ENCODE assay signal across 9 mouse cellular contexts in genomic region chr1:171248386-171249226, GRCm38 (mm10). TPM values are rescaled to one million over a fixed set of nuclear protein-coding genes. Genes with fewer than 3 reads are reported as not detected.
A peak's percentile ranks its signal among the peaks of the same experiment; 100 is the strongest.
DNase-seq lines count a peak whose midpoint lies in the region; ATAC-seq lines count a peak whose summit lies in the region.
"Had no signal": no experiment of that assay in that cellular context is flagged by ENCODE, and none has a peak within 500 bp of the region (broad histone marks: within the 10 kb centered on the region; RNA-seq: fewer than 3 reads in every experiment).

No protein-coding gene starts in this region.

- WGBS in lung, embryonic 15.5 days, result 57% methylated on average over 3 of the region's 3 CpGs
- 33% methylated on average over 3 of the region's 3 CpGs for WGBS in hindbrain, embryonic 13.5 days
- WGBS in neural tube, embryonic 14.5 days, result 44% methylated on average over 3 of the region's 3 CpGs

- no peak; the same call in 1 of the 2 replicates for ATAC-seq in lung, embryonic 15.5 days (ENCODE audit: borderline replicate concordance, extremely low read depth, low FRiP score, low TSS enrichment)
- ATAC-seq in hindbrain, embryonic 13.5 days (ENCODE audit: low FRiP score), result no peak
- no peak for ATAC-seq in neural tube, embryonic 14.5 days (ENCODE audit: low read depth)

- H3K4me1 ChIP-seq in lung, embryonic 15.5 days, result peaks cover 66% of the 10 kb centered on the region
- H3K4me1 ChIP-seq in hindbrain, embryonic 13.5 days (replicated peaks), result peaks cover 63% of the 10 kb centered on the region
- peaks cover 26% of the 10 kb centered on the region for H3K4me1 ChIP-seq in neural tube, embryonic 14.5 days (ENCODE audit: control insufficient read depth, insufficient read depth, low read length)

- no peaks in the 10 kb centered on the region for H3K9me3 ChIP-seq in lung, embryonic 15.5 days
- no peaks in the 10 kb centered on the region for H3K9me3 ChIP-seq in hindbrain, embryonic 13.5 days
- no peaks in the 10 kb centered on the region for H3K9me3 ChIP-seq in neural tube, embryonic 14.5 days (ENCODE audit: control insufficient read depth, low read length)

- 0 out of 2 replicates have a peak, but pooled peaks cover 4% of the 10 kb centered on the region for H3K27me3 ChIP-seq in lung, embryonic 15.5 days
- H3K27me3 ChIP-seq in hindbrain, embryonic 13.5 days, result no peaks in the 10 kb centered on the region
- no peaks in the 10 kb centered on the region for H3K27me3 ChIP-seq in neural tube, embryonic 14.5 days (ENCODE audit: control insufficient read depth, insufficient read depth, low read length)

- peak overlapping the region; percentile 23 for H3K4me2 ChIP-seq in lung, embryonic 15.5 days
- no peak overlapping the region for H3K4me2 ChIP-seq in hindbrain, embryonic 13.5 days
- H3K4me2 ChIP-seq in neural tube, embryonic 14.5 days (ENCODE audit: low read depth, low read length), result peak overlapping the region; percentile 52; the same call in 1 of the 2 replicates

- H3K9ac ChIP-seq in lung, embryonic 15.5 days, result no peak overlapping the region
- H3K9ac ChIP-seq in hindbrain, embryonic 13.5 days, result no peak overlapping the region
- H3K9ac ChIP-seq in neural tube, embryonic 14.5 days (replicated peaks; ENCODE audit: low read depth, low read length), result no peak overlapping the region

- H3K4me3 ChIP-seq in lung, embryonic 15.5 days, result no peak overlapping the region
- H3K4me3 ChIP-seq in hindbrain, embryonic 13.5 days, result no peak overlapping the region
- H3K4me3 ChIP-seq in neural tube, embryonic 14.5 days (ENCODE audit: low read depth, low read length), result no peak overlapping the region

- H3K36me3 ChIP-seq in lung, embryonic 15.5 days, result peaks cover 12% of the 10 kb centered on the region; the same call in 1 of the 2 replicates
- peaks cover 11% of the 10 kb centered on the region for H3K36me3 ChIP-seq in hindbrain, embryonic 13.5 days
- peaks cover under 1% of the 10 kb centered on the region; the same call in 1 of the 2 replicates for H3K36me3 ChIP-seq in neural tube, embryonic 14.5 days (ENCODE audit: control insufficient read depth, insufficient read depth, low read length)

- H3K27ac ChIP-seq in lung, embryonic 15.5 days, result peak overlapping the region; percentile 96
- H3K27ac ChIP-seq in hindbrain, embryonic 13.5 days, result peak overlapping the region; percentile 81
- peak overlapping the region; percentile 2; the same call in 1 of the 2 replicates for H3K27ac ChIP-seq in neural tube, embryonic 14.5 days (ENCODE audit: low read depth, low read length)

- DNase-seq in cerebellum, adult 9-10 months, result peak; percentile 47
- no peak for DNase-seq in cerebellum, postnatal 25 days
- no peak for DNase-seq in lung, postnatal 14 days
- DNase-seq in thymus, postnatal 14 days, result no peak
- DNase-seq in cerebellum, adult 8-10 months, result no peak

RNA-seq across cellular contexts. Expression of gene Adamts4, which starts 1.6 kb away (rescaled TPM):
- 7.4 and 9.6 TPM in 2 replicates for polyA plus RNA-seq in lung, embryonic 15.5 days (2015; fragmentation: Nextera tagmentation; extraction: Ambion mirVana)
- 4.9 and 5.0 TPM in 2 replicates for polyA plus RNA-seq in hindbrain, embryonic 13.5 days (2015; fragmentation: Nextera tagmentation; extraction: Ambion mirVana)
- 1.3 and 2.6 TPM in 2 replicates for polyA plus RNA-seq in neural tube, embryonic 14.5 days (2014; fragmentation: Nextera tagmentation; extraction: Ambion mirVana)

RNA-seq across cellular contexts. Expression of gene Ndufs2, which starts 2.6 kb away (rescaled TPM):
- polyA plus RNA-seq in lung, embryonic 15.5 days (2015; fragmentation: Nextera tagmentation; extraction: Ambion mirVana), result 241 and 266 TPM in 2 replicates
- polyA plus RNA-seq in hindbrain, embryonic 13.5 days (2015; fragmentation: Nextera tagmentation; extraction: Ambion mirVana), result 222 and 228 TPM in 2 replicates
- 234 and 253 TPM in 2 replicates for polyA plus RNA-seq in neural tube, embryonic 14.5 days (2014; fragmentation: Nextera tagmentation; extraction: Ambion mirVana)

RNA-seq across cellular contexts. Expression of gene Fcer1g, which starts 14.4 kb away (rescaled TPM):
- 46.3 and 46.7 TPM in 2 replicates for polyA plus RNA-seq in lung, embryonic 15.5 days (2015; fragmentation: Nextera tagmentation; extraction: Ambion mirVana)
- polyA plus RNA-seq in hindbrain, embryonic 13.5 days (2015; fragmentation: Nextera tagmentation; extraction: Ambion mirVana), result 29.4 and 33.8 TPM in 2 replicates
- 10.2 and 33.2 TPM in 2 replicates for polyA plus RNA-seq in neural tube, embryonic 14.5 days (2014; fragmentation: Nextera tagmentation; extraction: Ambion mirVana)
- polyA plus RNA-seq: C2C12 had no signal

RNA-seq across cellular contexts. Expression of gene B4galt3, which starts 21.5 kb away (rescaled TPM):
- 81.2 and 87.2 TPM in 2 replicates for polyA plus RNA-seq in lung, embryonic 15.5 days (2015; fragmentation: Nextera tagmentation; extraction: Ambion mirVana)
- polyA plus RNA-seq in hindbrain, embryonic 13.5 days (2015; fragmentation: Nextera tagmentation; extraction: Ambion mirVana), result 105 and 110 TPM in 2 replicates
- polyA plus RNA-seq in neural tube, embryonic 14.5 days (2014; fragmentation: Nextera tagmentation; extraction: Ambion mirVana), result 96.5 and 98.1 TPM in 2 replicates

RNA-seq across cellular contexts. Expression of gene Apoa2, which starts 23.8 kb away (rescaled TPM):
- 9.5 and 38.1 TPM in 2 replicates for polyA plus RNA-seq in lung, embryonic 15.5 days (2015; fragmentation: Nextera tagmentation; extraction: Ambion mirVana)
- 4.4 and 6.0 TPM in 2 replicates for polyA plus RNA-seq in hindbrain, embryonic 13.5 days (2015; fragmentation: Nextera tagmentation; extraction: Ambion mirVana)
- polyA plus RNA-seq in neural tube, embryonic 14.5 days (2014; fragmentation: Nextera tagmentation; extraction: Ambion mirVana), result 7.9 and 8.2 TPM in 2 replicates
- polyA plus RNA-seq: C2C12 had no signal

Comparison
In these comparisons a context has a peak if more than half of its experiments do, and no peak if none do; other contexts are left out.
1. H3K27ac ChIP-seq: peak in every context shown above with its lines; median percentile 96 in lung, embryonic 15.5 days; 81 in hindbrain, embryonic 13.5 days; 2 in neural tube, embryonic 14.5 days.